Mouse (Mus musculus) layer of hippocampus, adult 2 months (tissue): Measurements from ENCODE around the gene Nfkbiz. TPM values are rescaled to one million over a fixed set of nuclear protein-coding genes. Genes with fewer than 3 reads are reported as not detected.

ENCODE experiments used
- DNase-seq, 2 experiments: peaks; one replicate each; pipeline ENCODE4 v3.0.0; 2022; ENCODE audit warnings: low spot score in 2 of 2
- H3K27ac ChIP-seq: fragments of 200-600 bp; 2 replicates; pipeline ENCODE4 v1.8.1; 2022
- H3K4me3 ChIP-seq: fragments of 200-600 bp; 2 replicates; pipeline ENCODE4 v1.8.1; 2022; ENCODE audit warnings: mild to moderate bottlenecking
- CTCF ChIP-seq: fragments of 200-600 bp; conservative IDR thresholded peaks from 2 replicates; pipeline ENCODE4 v1.8.1; 2022; ENCODE audit warnings: antibody characterized with exemption, mild to moderate bottlenecking, moderate library complexity
- total RNA-seq, 2 experiments: library from RNA; stranded (reverse); gene quantifications; 2 replicates each; pipeline ENCODE4 v1.2.3; 2021

Gene Nfkbiz
- total RNA-seq, 2 experiments from 2014 or later: 5.9 to 8.5 TPM

GRCm38 (mm10) chr16:55782911-55783310, 55.8 kb downstream of the Nfkbiz start:
- TF ChIP-seq CTCF: no peak
- DNase-seq: no peak
- H3K27ac ChIP-seq: no peak overlapping the region
- no peak overlapping the region for H3K4me3 ChIP-seq

DNA sequence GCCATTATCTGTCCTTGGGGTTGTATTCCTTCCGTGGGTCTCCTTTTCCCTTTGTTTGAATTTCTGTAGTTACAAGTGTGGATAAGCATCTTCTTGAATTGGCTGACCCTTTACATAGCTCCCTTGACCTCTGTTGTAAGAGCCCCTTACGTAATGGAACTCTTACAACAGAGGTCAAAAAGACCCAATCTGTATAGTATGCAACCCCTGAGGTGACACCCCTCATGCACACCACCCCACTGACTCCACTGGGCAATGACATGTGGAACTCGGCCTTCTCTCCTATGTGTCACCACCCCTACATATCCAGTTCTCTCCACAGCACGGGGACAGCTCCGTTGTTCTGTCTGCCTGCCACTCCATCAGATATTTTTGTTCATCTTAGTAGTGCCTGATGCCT, 56.9 kb downstream of the Nfkbiz start:
- Histone ChIP-seq H3K27ac (no peak overlapping the region), H3K4me3 (no peak overlapping the region)
- TF ChIP-seq CTCF: no peak
- DNase-seq: no peak

- DNase-seq: no peak
- Histone ChIP-seq H3K27ac (no peak overlapping the region), H3K4me3 (no peak overlapping the region)
- TF ChIP-seq CTCF: no peak
These were observed 57.6 kb downstream of the Nfkbiz start for GRCm38 (mm10) chr16:55780958-55781558.

DNA sequence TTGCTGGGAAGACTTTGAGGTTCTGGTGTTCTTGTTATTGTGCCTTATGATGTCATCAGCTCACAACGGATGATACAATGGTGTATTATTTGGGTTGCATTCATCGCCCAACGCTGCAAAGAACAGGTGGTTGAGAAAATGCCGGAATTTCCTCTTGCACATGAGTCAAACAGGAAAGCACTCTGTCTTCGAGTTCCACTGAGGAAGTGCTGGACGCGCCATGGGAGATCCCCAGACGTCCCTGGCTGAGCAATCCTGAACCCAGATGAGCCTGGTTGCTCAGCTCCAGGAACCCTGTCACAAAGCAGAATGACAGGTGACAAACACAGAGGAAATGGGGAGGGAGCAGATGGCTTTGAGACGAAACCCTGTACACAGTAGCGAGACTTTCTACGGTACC, 62.4 kb downstream of the Nfkbiz start:
- TF ChIP-seq CTCF: no peak
- Histone ChIP-seq H3K4me3 (no peak overlapping the region), H3K27ac (no peak overlapping the region)
- DNase-seq: no peak

DNA sequence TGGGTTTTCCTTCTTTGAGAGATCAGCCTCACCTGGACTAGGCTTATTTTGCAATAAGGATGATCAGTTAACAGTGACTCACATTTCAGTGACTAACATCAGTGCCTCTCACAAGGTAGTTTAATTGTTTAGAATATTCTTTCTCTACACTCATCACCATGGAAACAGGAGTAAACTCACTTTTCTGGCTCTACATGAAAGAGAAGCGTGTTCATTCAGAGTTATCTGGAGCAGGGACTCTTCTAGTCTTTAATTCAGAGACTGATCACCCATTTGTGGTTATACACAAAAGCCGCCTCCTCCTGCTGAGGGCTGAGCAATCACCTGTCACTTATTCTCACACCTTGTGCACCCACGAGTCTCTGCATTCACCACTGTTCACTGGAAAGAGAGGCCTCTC, 68.5 kb downstream of the Nfkbiz start:
- Histone ChIP-seq H3K27ac (no peak overlapping the region), H3K4me3 (no peak overlapping the region)
- no peak for TF ChIP-seq CTCF
- DNase-seq: no peak

Other genes starting within 250 kb of the Nfkbiz start
- gene Nxpe3, start 56.4 kb upstream of the Nfkbiz start, total RNA-seq: 10 to 100 TPM; 11.6 to 11.7 TPM
- 10 to 100 TPM; 16.0 to 19.6 TPM for gene Cep97, start 96.0 kb upstream of the Nfkbiz start, total RNA-seq
- gene Rpl24, start 127.4 kb upstream of the Nfkbiz start, total RNA-seq: 100 to 1,000 TPM; 399 to 405 TPM
- gene Zbtb11, start 135.0 kb upstream of the Nfkbiz start, total RNA-seq: 10 to 100 TPM; 49.6 to 52.3 TPM
- 100 to 1,000 TPM; 145 to 161 TPM for gene Pcnp, start 190.8 kb upstream of the Nfkbiz start, total RNA-seq
- 1 to 10 TPM; 9.3 to 10.0 TPM for gene Trmt10c, start 198.9 kb upstream of the Nfkbiz start, total RNA-seq
- gene Senp7, start 209.4 kb upstream of the Nfkbiz start, total RNA-seq: 10 to 100 TPM; 42.3 to 53.5 TPM